Mouse (Mus musculus) activated CD4-positive, CD25-positive, alpha-beta regulatory T cell, adult 4 months (primary cell): ENCODE data around the gene Adamts7. TPM values are rescaled to one million over a fixed set of nuclear protein-coding genes. Genes with fewer than 3 reads are reported as not detected.

ENCODE experiments used
- ATAC-seq: one replicate; pipeline ENCODE4 v1.8.0; 2017
- polyA plus RNA-seq, 2 experiments: library from polyadenylated mRNA; unstranded; fragments of 100-300 nt; shearing (Covaris generic); gene quantifications; one replicate each; pipeline ENCODE4 v1.2.1; 2017

Adamts7 gene
- polyA plus RNA-seq, result not detected

- no peak for ATAC-seq
Measured at GRCm38 (mm10) chr9:90162926-90163748, at the start of gene Adamts7. Gene Adamts7, plus strand, starts transcription at chr9:90163069.

GRCm38 (mm10) chr9:90113151-90113550 is 49.7 kb upstream of the Adamts7 start:
- ATAC-seq, result no peak

- ATAC-seq, result peak; percentile 53
Measured at GRCm38 (mm10) chr9:90113651-90114566, 49.0 kb upstream of the Adamts7 start.

GRCm38 (mm10) chr9:90114567-90115307 is 48.1 kb upstream of the Adamts7 start, which contains the start of gene Morf4l1:
Gene Morf4l1, minus strand, starts transcription at chr9:90114774.
- ATAC-seq, result peak; percentile 89

GRCm38 (mm10) chr9:90115308-90115700 is 47.6 kb upstream of the Adamts7 start:
- no peak for ATAC-seq

GRCm38 (mm10) chr9:90117234-90117633 is 45.6 kb upstream of the Adamts7 start:
- ATAC-seq, result no peak

DNA sequence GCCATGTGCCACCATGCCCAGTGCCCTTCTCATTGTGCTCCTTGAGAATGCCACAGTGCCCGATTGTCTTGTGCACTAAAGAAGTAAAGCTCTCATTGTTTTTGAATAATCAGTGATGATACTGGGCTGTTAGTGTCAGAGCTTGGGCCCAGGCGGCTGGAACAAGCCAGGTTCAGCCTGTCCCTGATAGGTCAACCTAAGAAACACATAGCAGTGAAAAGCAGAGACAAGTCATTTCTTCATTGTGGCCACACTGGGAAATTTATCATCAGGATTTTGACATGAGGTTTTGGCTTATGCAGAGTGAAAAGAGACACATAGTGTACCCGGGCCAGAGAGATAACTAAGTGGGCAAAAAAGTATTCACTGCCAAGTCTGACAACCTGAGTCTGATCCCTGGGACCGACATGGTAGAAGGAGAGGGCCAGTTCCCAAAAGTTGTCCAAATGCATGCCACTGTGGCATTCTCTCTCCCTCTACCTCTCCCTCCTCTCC is 40.6 kb upstream of the Adamts7 start:
- no peak for ATAC-seq

- ATAC-seq, result no peak
Measured at GRCm38 (mm10) chr9:90124156-90124872, 38.6 kb upstream of the Adamts7 start.

- no peak for ATAC-seq
Measured at GRCm38 (mm10) chr9:90124873-90125245, 38.0 kb upstream of the Adamts7 start.

- ATAC-seq, result no peak
Measured at GRCm38 (mm10) chr9:90125416-90126099, 37.3 kb upstream of the Adamts7 start.

- ATAC-seq, result peak; percentile 82
Measured at GRCm38 (mm10) chr9:90126260-90127010, 36.4 kb upstream of the Adamts7 start.

DNA sequence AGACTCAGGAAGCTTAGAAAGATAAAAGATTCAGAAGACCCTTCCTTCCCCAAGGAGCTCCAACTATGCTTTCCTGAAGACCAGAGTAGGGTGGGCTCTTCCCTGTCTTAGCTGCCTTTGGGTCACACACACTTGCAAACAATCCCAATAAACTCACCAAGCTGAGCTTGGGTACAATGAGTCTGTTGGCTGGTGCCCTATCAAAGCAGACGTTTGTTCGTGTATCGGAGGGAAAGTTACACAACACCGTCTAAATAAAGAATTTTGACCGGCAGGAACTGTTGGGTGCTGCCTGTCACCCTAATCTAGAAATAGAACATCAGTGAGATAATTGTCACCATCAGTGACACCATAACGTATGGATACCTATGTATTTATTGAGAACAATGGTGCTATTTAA is 35.7 kb upstream of the Adamts7 start:
- no peak for ATAC-seq

GRCm38 (mm10) chr9:90128636-90129201 is 34.1 kb upstream of the Adamts7 start:
- no peak for ATAC-seq

DNA sequence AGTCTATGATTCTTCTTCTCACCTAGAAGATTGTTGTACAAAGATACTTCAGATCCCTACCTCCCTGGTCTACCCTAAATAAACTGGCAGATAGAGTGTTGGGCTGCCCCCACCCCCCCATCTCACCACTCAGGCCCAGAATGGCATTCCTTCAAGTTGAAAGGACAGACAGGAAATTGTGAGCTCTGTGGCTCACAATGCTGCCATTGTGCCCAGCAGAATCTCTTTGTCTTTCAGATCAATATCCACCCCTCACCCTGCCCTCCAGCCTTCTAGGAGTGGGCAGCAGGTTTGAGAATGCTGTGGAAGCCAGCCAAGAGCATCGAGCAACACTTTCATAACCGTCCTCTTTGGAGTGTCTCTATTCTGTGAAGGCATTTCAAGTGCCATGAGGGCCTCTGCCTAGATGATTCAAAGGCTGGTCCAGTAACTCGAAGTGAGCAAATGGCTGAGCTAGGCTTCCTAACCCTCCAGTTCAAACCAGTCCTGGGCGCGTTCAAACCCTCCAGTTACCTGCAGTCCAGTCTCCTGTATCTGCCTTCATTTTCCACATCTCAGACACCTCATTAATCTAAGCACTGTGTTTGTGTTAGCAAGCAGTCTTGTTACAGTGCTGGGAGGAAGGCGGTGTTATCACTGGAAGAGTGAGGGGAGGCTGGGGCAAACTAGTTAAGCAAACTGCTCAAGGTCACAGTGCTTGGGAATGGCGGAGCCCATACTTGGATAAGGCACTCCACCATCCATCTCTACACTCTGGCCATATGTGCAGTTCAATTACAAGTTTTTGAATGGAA is 29.1 kb upstream of the Adamts7 start:
- ATAC-seq, result no peak

- ATAC-seq, result no peak
Measured at GRCm38 (mm10) chr9:90135466-90135865, 27.4 kb upstream of the Adamts7 start.

DNA sequence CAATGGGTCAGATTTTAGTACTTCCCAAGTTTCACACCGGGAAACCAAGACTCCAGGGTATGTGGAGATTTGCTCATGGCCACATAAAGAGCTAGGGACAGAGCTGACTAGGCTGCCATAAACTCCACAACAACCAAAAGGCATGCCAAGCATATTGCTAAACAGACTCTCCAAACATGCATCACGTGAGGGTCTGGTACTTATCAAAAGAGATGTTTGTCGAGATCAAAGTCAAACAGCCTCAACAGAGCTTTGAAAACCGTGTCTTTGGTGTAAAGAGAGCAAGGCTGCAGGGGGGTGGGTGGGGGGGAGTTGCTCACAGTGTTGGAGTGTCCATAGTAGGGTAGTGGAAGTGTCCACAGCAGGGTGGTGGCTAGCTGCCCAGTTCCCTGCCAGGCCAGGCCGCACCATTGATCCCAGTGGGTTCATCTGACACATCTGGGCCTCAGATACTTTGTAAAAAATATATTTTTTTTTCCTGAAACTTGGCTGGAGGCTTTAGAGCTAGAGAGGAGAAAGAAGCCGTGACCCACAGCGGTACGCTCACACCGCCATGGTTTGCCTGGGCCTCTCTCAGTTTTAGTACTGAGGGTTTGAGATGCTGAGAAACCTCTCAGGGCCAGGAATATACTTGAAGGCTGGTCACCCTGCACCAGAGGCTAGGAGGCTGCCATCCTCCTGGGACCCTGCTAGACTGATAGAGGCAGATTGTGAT is 26.7 kb upstream of the Adamts7 start:
- ATAC-seq, result no peak

DNA sequence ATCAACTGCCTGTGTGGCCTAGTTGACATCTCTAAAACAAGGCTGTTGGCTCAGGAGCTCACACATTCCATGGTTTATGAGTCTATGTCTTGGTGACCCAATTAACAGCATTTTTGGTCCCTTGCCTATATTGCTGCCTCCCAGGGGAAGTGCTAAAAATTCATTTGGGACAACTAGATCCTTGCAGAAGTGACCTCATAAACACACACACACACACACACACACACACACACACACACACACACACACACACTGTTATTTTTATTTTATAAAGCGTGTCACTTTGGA is 26.2 kb upstream of the Adamts7 start:
- no peak for ATAC-seq

- no peak for ATAC-seq
Measured at GRCm38 (mm10) chr9:90145788-90146187, 17.1 kb upstream of the Adamts7 start.

DNA sequence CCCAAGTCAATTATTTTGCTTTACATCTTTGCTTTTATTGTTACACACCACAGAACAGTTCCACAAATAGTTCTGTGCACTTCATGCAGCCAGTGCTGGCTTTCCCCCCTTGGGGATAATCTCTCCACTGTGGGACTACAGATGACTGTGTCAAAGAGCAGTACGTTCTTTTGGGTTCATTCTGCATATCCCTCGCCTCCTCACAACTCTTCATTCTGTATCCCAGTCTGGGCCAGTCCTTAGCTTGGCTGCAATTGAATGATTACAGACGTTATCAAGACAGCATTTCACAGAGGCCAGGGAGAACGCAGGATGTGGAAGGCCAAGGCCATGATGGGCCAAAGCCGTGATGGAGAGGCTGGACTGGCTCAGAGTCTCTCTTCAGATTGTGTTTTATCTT is 16.0 kb upstream of the Adamts7 start:
- ATAC-seq, result no peak
